Mouse (Mus musculus) adrenal gland, adult 18-20 months (tissue): ENCODE data around the gene 1700018B08Rik. TPM values are rescaled to one million over a fixed set of nuclear protein-coding genes. Genes with fewer than 3 reads are reported as not detected.

Experiments used
- DNase-seq, 2 experiments: peaks; one replicate each; pipeline ENCODE4 v3.0.0; 2021 to 2022; ENCODE audit warnings: low spot score in 2 of 2
- total RNA-seq, 2 experiments: library from RNA; stranded (reverse); gene quantifications; 1 replicate in 1 of 2; 2 replicates in 1 of 2; pipeline ENCODE4 v1.2.3; 2021

1700018B08Rik gene
- total RNA-seq, 2 experiments from 2014 or later: not detected

DNA sequence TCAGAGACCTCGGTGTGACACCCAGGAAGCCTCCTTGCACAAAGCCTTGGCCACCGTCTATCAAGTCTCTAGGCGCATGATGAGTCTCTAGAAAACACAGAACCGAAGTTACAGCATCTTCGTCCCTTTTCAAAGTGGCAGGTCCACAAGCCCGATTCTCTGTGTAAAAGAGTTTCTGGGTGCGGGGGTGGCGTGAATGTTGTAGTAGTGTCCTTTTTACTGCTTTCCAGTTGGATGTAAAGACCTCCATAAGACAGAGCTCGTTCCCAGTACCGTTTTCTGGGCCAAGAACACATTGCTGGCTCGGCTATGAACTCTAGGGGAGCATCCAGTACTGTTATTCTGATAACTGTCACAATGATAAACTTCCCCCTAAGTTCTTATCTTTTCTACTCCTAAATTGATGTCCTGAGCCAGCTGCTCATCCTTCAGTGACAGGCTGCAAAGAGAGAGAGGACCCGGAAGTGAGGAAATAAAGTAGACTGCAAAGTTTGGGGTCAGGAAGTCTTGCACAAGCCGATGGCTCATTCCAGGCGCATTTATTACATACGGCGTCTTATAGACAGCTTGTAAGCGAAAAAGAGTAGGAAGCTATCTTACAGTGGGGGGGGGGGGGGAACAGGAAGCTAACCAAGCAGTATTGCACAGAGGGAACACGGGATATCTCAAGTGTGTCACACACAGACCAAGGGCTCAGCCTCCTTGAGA, 18.9 kb downstream of the 1700018B08Rik start:
- no peak for DNase-seq

GRCm38 (mm10) chr8:121513429-121513828, 30.7 kb downstream of the 1700018B08Rik start:
- DNase-seq: peak; percentile 85 to 89

- no peak for DNase-seq
These were observed 32.4 kb downstream of the 1700018B08Rik start for GRCm38 (mm10) chr8:121511751-121512150.

GRCm38 (mm10) chr8:121497621-121498020, 46.5 kb downstream of the 1700018B08Rik start:
- no peak for DNase-seq

- no peak for DNase-seq
These were observed 52.5 kb downstream of the 1700018B08Rik start for GRCm38 (mm10) chr8:121491633-121492032.

DNA sequence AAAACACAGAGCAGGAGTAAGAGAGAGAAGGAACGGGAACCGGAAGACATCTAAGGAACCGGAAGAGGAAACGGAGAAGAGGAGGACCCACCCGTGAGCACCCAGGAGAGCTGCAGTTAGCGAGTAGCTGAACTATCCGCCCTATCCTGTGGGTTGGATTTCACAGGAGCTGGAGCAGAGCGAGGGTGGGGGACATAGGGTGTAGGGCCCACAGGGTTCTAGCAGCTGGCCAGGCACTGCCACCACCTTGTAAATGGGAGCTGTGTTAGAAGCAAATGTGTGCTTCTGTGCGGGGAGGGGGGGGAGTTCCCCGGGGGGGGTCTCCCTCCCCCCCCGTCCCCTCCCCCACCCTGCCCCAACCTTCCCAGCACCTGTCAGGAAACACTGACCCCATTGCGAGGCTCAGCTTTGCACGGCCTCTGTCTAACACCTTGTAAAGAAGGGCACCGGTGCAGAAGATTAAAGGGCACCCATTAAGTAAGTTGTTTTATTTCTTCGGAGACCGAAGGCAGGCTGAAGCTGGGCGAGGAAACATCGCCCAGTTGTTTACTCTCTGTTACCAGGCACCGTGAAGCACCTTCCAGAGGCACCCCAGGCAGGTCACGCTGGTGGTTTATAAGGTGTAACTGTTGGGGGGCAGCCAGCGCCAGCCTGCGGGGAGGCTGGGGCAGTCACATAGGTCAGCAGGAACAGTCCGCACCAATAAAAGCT, 59.9 kb downstream of the 1700018B08Rik start:
- DNase-seq: no peak

Other genes with a start within 250 kb of the 1700018B08Rik start
- 10 to 100 TPM; 33.6 to 45.0 TPM for gene Fbxo31, start 34.5 kb upstream of the 1700018B08Rik start, total RNA-seq
- 100 to 1,000 TPM; 177 to 185 TPM for gene Map1lc3b, start 46.0 kb upstream of the 1700018B08Rik start, total RNA-seq
- 10 to 100 TPM; 31.8 to 34.6 TPM for gene Zcchc14, start 108.6 kb upstream of the 1700018B08Rik start, total RNA-seq
- gene Jph3, start 185.3 kb upstream of the 1700018B08Rik start, total RNA-seq: 1 to 10 TPM; 2.3 to 3.3 TPM